Mouse (Mus musculus) midbrain, embryonic 16.5 days (tissue): ENCODE results near the gene Cntd1. TPM values are rescaled to one million over a fixed set of nuclear protein-coding genes. Genes with fewer than 3 reads are reported as not detected.

Source experiments
- ATAC-seq: fragments of 200-750 bp; cut with Nextera tagmentation; 2 replicates; pipeline ENCODE4 v1.8.0; 2017; ENCODE audit warnings: moderate TSS enrichment
- H3K27ac ChIP-seq: fragments of 300-500 bp; sonication (generic); 2 replicates; pipeline ENCODE4 v1.5.1; 2014; ENCODE audit warnings: mild to moderate bottlenecking, low read length, mixed read lengths
- H3K27me3 ChIP-seq: fragments of 300-500 bp; sonication (generic); 2 replicates; pipeline ENCODE4 v1.6.1; 2014; ENCODE audit warnings: low read depth, low read length, mixed read lengths; ENCODE audit not compliant: control insufficient read depth, insufficient read depth
- H3K36me3 ChIP-seq: fragments of 300-500 bp; sonication (generic); 2 replicates; pipeline ENCODE4 v1.6.1; 2014; ENCODE audit warnings: mild to moderate bottlenecking, low read length, moderate library complexity, mixed read lengths; ENCODE audit not compliant: control insufficient read depth, insufficient read depth
- H3K4me1 ChIP-seq: fragments of 300-500 bp; sonication (generic); 2 replicates; pipeline ENCODE4 v1.6.1; 2014; ENCODE audit warnings: mild to moderate bottlenecking, low read length, mixed read lengths; ENCODE audit not compliant: control insufficient read depth, insufficient read depth
- H3K4me2 ChIP-seq: fragments of 300-500 bp; sonication (generic); 2 replicates; pipeline ENCODE4 v1.6.1; 2014; ENCODE audit warnings: mild to moderate bottlenecking, low read length, mixed read lengths
- H3K4me3 ChIP-seq: fragments of 300-500 bp; sonication (generic); 2 replicates; pipeline ENCODE4 v1.5.1; 2014; ENCODE audit warnings: low read depth, mild to moderate bottlenecking, low read length, moderate library complexity, mixed read lengths
- H3K9ac ChIP-seq: fragments of 300-500 bp; sonication (generic); 2 replicates; pipeline ENCODE4 v1.6.1; 2014; ENCODE audit warnings: low read depth, low read length, mixed read lengths
- H3K9me3 ChIP-seq: fragments of 300-500 bp; sonication (generic); replicated peaks from 2 replicates; pipeline ENCODE4 v1.6.1; 2014; ENCODE audit warnings: mild to moderate bottlenecking, low read length, mixed read lengths; ENCODE audit not compliant: control insufficient read depth, poor library complexity, severe bottlenecking
- WGBS: fragments of 180-500 bp; shearing (Covaris S2); extraction: QIAGEN DNeasy Blood & Tissue Kit; methylation state at CpG from one replicate; pipeline ENCODE4 v1.1.7; 2014; 5-methylcytosine and 5-hydroxymethylcytosine counted together
- polyA plus RNA-seq: library from polyadenylated mRNA; unstranded; fragments of >200 nt; fragmentation: Nextera tagmentation; extraction: Ambion mirVana; gene quantifications from 2 replicates; pipeline ENCODE4 v1.2.1, GENCODE M21; 2015

Cntd1 gene
- 0.71 and 0.80 TPM in 2 replicates for polyA plus RNA-seq

- H3K9ac ChIP-seq = peak within 1 kb of the TSS; percentile 81
- no peaks in the 10 kb centered on the region for H3K9me3 ChIP-seq
- peak; percentile 98 for ATAC-seq
- WGBS = 10% methylated on average over 45 of the region's 45 CpGs
- no peaks in the 10 kb centered on the region for H3K36me3 ChIP-seq
- H3K27me3 ChIP-seq = no peaks in the 10 kb centered on the region
- peak within 1 kb of the TSS; percentile 74 for H3K4me3 ChIP-seq
- peak within 1 kb of the TSS; percentile 72 for H3K4me2 ChIP-seq
- H3K27ac ChIP-seq = peak within 1 kb of the TSS; percentile 74
- H3K4me1 ChIP-seq = peaks cover 20% of the 10 kb centered on the region
Measured at GRCm38 (mm10) chr11:101278223-101279192, at the start of gene Cntd1, which contains the start of gene Coa3. Cntd1 (plus strand) TSS chr11:101279012. Coa3 (minus strand) TSS chr11:101279114.

- H3K27ac ChIP-seq = no peak overlapping the region
- peaks cover 5% of the 10 kb centered on the region; the same call in 1 of the 2 replicates for H3K4me1 ChIP-seq
- ATAC-seq = no peak
- H3K36me3 ChIP-seq = no peaks in the 10 kb centered on the region
- no peak overlapping the region for H3K4me3 ChIP-seq
- no peaks in the 10 kb centered on the region for H3K9me3 ChIP-seq
- WGBS = 21% methylated on average over 8 of the region's 8 CpGs
- H3K9ac ChIP-seq = no peak overlapping the region
- H3K4me2 ChIP-seq = no peak overlapping the region
- peaks cover 10% of the 10 kb centered on the region for H3K27me3 ChIP-seq
Measured at GRCm38 (mm10) chr11:101229361-101229900, 49.4 kb upstream of the Cntd1 start.

GRCm38 (mm10) chr11:101230061-101230511 lies 48.7 kb upstream of the Cntd1 start:
- WGBS = 27% methylated on average over 2 of the region's 2 CpGs
- no peak overlapping the region for H3K9ac ChIP-seq
- H3K4me3 ChIP-seq = no peak overlapping the region
- no peaks in the 10 kb centered on the region for H3K36me3 ChIP-seq
- H3K4me1 ChIP-seq = peaks cover 4% of the 10 kb centered on the region; the same call in 1 of the 2 replicates
- no peak for ATAC-seq
- H3K27me3 ChIP-seq = peaks cover 10% of the 10 kb centered on the region
- peak overlapping the region; percentile 42 for H3K27ac ChIP-seq
- H3K4me2 ChIP-seq = no peak overlapping the region
- H3K9me3 ChIP-seq = no peaks in the 10 kb centered on the region

GRCm38 (mm10) chr11:101230526-101230925 lies 48.3 kb upstream of the Cntd1 start:
- Histone ChIP-seq H3K27me3 (peaks cover 10% of the 10 kb centered on the region), H3K36me3 (no peaks in the 10 kb centered on the region), H3K4me3 (no peak overlapping the region), H3K27ac (peak overlapping the region; percentile 42), H3K9me3 (no peaks in the 10 kb centered on the region), H3K4me2 (no peak overlapping the region; the same call in 1 of the 2 replicates), H3K4me1 (peaks cover under 1% of the 10 kb centered on the region; the same call in 1 of the 2 replicates), H3K9ac (no peak overlapping the region)
- no peak for ATAC-seq
- 13% methylated on average over 5 of the region's 5 CpGs for WGBS

GRCm38 (mm10) chr11:101230991-101231871 lies 47.6 kb upstream of the Cntd1 start:
- WGBS = 17% methylated on average over 18 of the region's 18 CpGs
- Histone ChIP-seq H3K4me2 (peak overlapping the region; percentile 8; the same call in 1 of the 2 replicates), H3K9me3 (no peaks in the 10 kb centered on the region), H3K27me3 (peaks cover 10% of the 10 kb centered on the region), H3K36me3 (no peaks in the 10 kb centered on the region), H3K4me3 (no peak overlapping the region), H3K27ac (peak overlapping the region; percentile 42), H3K4me1 (no peaks in the 10 kb centered on the region), H3K9ac (no peak overlapping the region)
- no peak for ATAC-seq

GRCm38 (mm10) chr11:101232010-101232839 lies 46.6 kb upstream of the Cntd1 start:
- no peak overlapping the region for H3K9ac ChIP-seq
- H3K27me3 ChIP-seq = peaks cover 10% of the 10 kb centered on the region
- no peak overlapping the region for H3K4me3 ChIP-seq
- no peak for ATAC-seq
- H3K4me2 ChIP-seq = no peak overlapping the region
- peak overlapping the region; percentile 42; the same call in 1 of the 2 replicates for H3K27ac ChIP-seq
- 60% methylated on average over 6 of the region's 6 CpGs for WGBS
- no peaks in the 10 kb centered on the region for H3K36me3 ChIP-seq
- H3K4me1 ChIP-seq = no peaks in the 10 kb centered on the region
- no peaks in the 10 kb centered on the region for H3K9me3 ChIP-seq

- Histone ChIP-seq H3K27me3 (peaks cover 10% of the 10 kb centered on the region), H3K4me1 (no peaks in the 10 kb centered on the region), H3K27ac (no peak overlapping the region), H3K36me3 (no peaks in the 10 kb centered on the region), H3K9ac (no peak overlapping the region), H3K9me3 (no peaks in the 10 kb centered on the region), H3K4me3 (no peak overlapping the region), H3K4me2 (no peak overlapping the region)
- 100% methylated on average over 1 of the region's 1 CpGs for WGBS
- no peak for ATAC-seq
Measured at GRCm38 (mm10) chr11:101233240-101233639, 45.6 kb upstream of the Cntd1 start.

- Histone ChIP-seq H3K4me3 (no peak overlapping the region), H3K9ac (no peak overlapping the region), H3K36me3 (no peaks in the 10 kb centered on the region), H3K27ac (no peak overlapping the region), H3K27me3 (peaks cover 10% of the 10 kb centered on the region), H3K9me3 (no peaks in the 10 kb centered on the region), H3K4me2 (no peak overlapping the region), H3K4me1 (no peaks in the 10 kb centered on the region)
- no peak for ATAC-seq
Measured at GRCm38 (mm10) chr11:101234124-101234523, 44.7 kb upstream of the Cntd1 start.
